Mouse (Mus musculus): Measurements from ENCODE around the gene Cfap61. TPM values are rescaled to one million over a fixed set of nuclear protein-coding genes. Genes with fewer than 3 reads are reported as not detected.

Gene Cfap61
- polyA plus RNA-seq (2014; fragmentation: Illumina TruSeq; extraction: RNeasy Lipid Tissue Mini Kit (QIAGEN cat#74804); ENCODE audit: low read depth, low replicate concordance): 2.6 TPM

GRCm38 (mm10) chr2:145934339-145935231 lies at the start of gene Cfap61, which contains the start of gene Crnkl1:
Gene Cfap61, plus strand, starts transcription at chr2:145934784.
Gene Crnkl1, minus strand, starts transcription at chr2:145935014.

GRCm38 (mm10) chr2:145901861-145902260 lies 32.7 kb upstream of the Cfap61 start, which contains the start of gene Naa20:
Gene Naa20, plus strand, starts transcription at chr2:145902099.

GRCm38 (mm10) chr2:146221076-146221928 lies 286.7 kb downstream of the Cfap61 start, which contains the start of gene Insm1:
Gene Insm1, plus strand, starts transcription at chr2:146221921.

Other genes with a start within 250 kb of the Cfap61 start
- gene Naa20, start 32.7 kb upstream of the Cfap61 start, polyA plus RNA-seq (2014; fragmentation: Illumina TruSeq; extraction: RNeasy Lipid Tissue Mini Kit (QIAGEN cat#74804); ENCODE audit: low read depth, low replicate concordance): 47.3 TPM
- gene Crnkl1, start 230 bp downstream of the Cfap61 start, polyA plus RNA-seq (2014; fragmentation: Illumina TruSeq; extraction: RNeasy Lipid Tissue Mini Kit (QIAGEN cat#74804); ENCODE audit: low read depth, low replicate concordance): 11.5 TPM